In genomic region chr3:155409867-155410266, GRCm38 (mm10) we compare ENCODE assay signal across 24 mouse cellular contexts.
A peak's percentile ranks its signal among the peaks of the same experiment; 100 is the strongest.
DNase-seq lines count a peak whose midpoint lies in the region; ATAC-seq and TF ChIP-seq lines count a peak whose summit lies in the region.
"Had no signal": no experiment of that assay in that cellular context is flagged by ENCODE, and none has a peak within 500 bp of the region (broad histone marks: within the 10 kb centered on the region; RNA-seq: fewer than 3 reads in every experiment).

No protein-coding gene starts in this region.

- intact Hi-C loops in left cerebral cortex, postnatal 4 days (cut with DNase I): no loop called here

- 0 out of 2 replicates have a peak, but pooled peaks have one; percentile 13 for ATAC-seq in intestine, embryonic 16.5 days
- ATAC-seq in intestine, postnatal 0 days: no peak
- ATAC-seq in forebrain, embryonic 15.5 days (replicated peaks): peak; percentile 53; the same call in 1 of the 2 replicates
- ATAC-seq in midbrain, embryonic 11.5 days (ENCODE audit: low FRiP score): peak; percentile 56; the same call in 1 of the 2 replicates
- ATAC-seq in liver, embryonic 11.5 days (replicated peaks; ENCODE audit: low FRiP score): no peak
- ATAC-seq: activated CD4-positive, CD25-positive, alpha-beta regulatory T cell, adult 4 months had no signal

- TF ChIP-seq CTCF in intestine, postnatal 0 days (IDR thresholded peaks at IDR 0.05; ENCODE audit: low read depth): no peak

- H3K36me3 ChIP-seq in intestine, embryonic 16.5 days (ENCODE audit: control insufficient read depth, insufficient read depth, low read length): no peaks in the 10 kb centered on the region
- no peaks in the 10 kb centered on the region for H3K36me3 ChIP-seq in intestine, postnatal 0 days (ENCODE audit: control insufficient read depth, insufficient read depth)
- H3K36me3 ChIP-seq in forebrain, embryonic 15.5 days: no peaks in the 10 kb centered on the region
- no peaks in the 10 kb centered on the region for H3K36me3 ChIP-seq in midbrain, embryonic 11.5 days (ENCODE audit: control insufficient read depth, insufficient read depth, low read length)
- no peaks in the 10 kb centered on the region for H3K36me3 ChIP-seq in liver, embryonic 11.5 days (ENCODE audit: control insufficient read depth, insufficient read depth, low read length)
- H3K36me3 ChIP-seq: heart, embryonic 13.5 days; limb, embryonic 13.5 days; liver, embryonic 13.5 days had no signal

- H3K9me3 ChIP-seq in intestine, embryonic 16.5 days (ENCODE audit: control insufficient read depth, low read length): no peaks in the 10 kb centered on the region
- no peaks in the 10 kb centered on the region for H3K9me3 ChIP-seq in intestine, postnatal 0 days (ENCODE audit: control insufficient read depth)
- no peaks in the 10 kb centered on the region for H3K9me3 ChIP-seq in forebrain, embryonic 15.5 days
- H3K9me3 ChIP-seq in midbrain, embryonic 11.5 days (ENCODE audit: control insufficient read depth, low read length): no peaks in the 10 kb centered on the region
- H3K9me3 ChIP-seq in liver, embryonic 11.5 days (ENCODE audit: control insufficient read depth, low read length): no peaks in the 10 kb centered on the region
- H3K9me3 ChIP-seq: heart, embryonic 13.5 days; limb, embryonic 13.5 days; liver, embryonic 13.5 days had no signal

- no peaks in the 10 kb centered on the region for H3K27me3 ChIP-seq in intestine, embryonic 16.5 days (replicated peaks; ENCODE audit: control insufficient read depth, insufficient read depth, low read length)
- H3K27me3 ChIP-seq in intestine, postnatal 0 days (replicated peaks; ENCODE audit: control insufficient read depth, insufficient read depth, low read length): no peaks in the 10 kb centered on the region
- H3K27me3 ChIP-seq in forebrain, embryonic 15.5 days: no peaks in the 10 kb centered on the region
- no peaks in the 10 kb centered on the region for H3K27me3 ChIP-seq in midbrain, embryonic 11.5 days (ENCODE audit: control insufficient read depth, insufficient read depth, low read length)
- H3K27me3 ChIP-seq in liver, embryonic 11.5 days (replicated peaks; ENCODE audit: control insufficient read depth, insufficient read depth, low read length): no peaks in the 10 kb centered on the region
- H3K27me3 ChIP-seq: heart, embryonic 13.5 days; limb, embryonic 13.5 days; liver, embryonic 13.5 days had no signal

- 63% methylated on average over 2 of the region's 2 CpGs for WGBS in intestine, embryonic 16.5 days
- 68% methylated on average over 2 of the region's 2 CpGs for WGBS in intestine, postnatal 0 days
- 80% methylated on average over 2 of the region's 2 CpGs for WGBS in forebrain, embryonic 15.5 days
- WGBS in midbrain, embryonic 11.5 days: 68% methylated on average over 2 of the region's 2 CpGs
- WGBS in liver, embryonic 11.5 days: 73% methylated on average over 2 of the region's 2 CpGs

- no peak overlapping the region for H3K27ac ChIP-seq in intestine, embryonic 16.5 days (ENCODE audit: low read length)
- no peak overlapping the region for H3K27ac ChIP-seq in intestine, postnatal 0 days (ENCODE audit: low read depth, low read length)
- no peak overlapping the region for H3K27ac ChIP-seq in forebrain, embryonic 15.5 days (replicated peaks)
- no peak overlapping the region for H3K27ac ChIP-seq in midbrain, embryonic 11.5 days (ENCODE audit: low read depth, low read length)
- H3K27ac ChIP-seq in liver, embryonic 11.5 days (ENCODE audit: low read depth, low read length): no peak overlapping the region
- H3K27ac ChIP-seq: heart, adult 2 months; heart, embryonic 13.5 days; kidney, postnatal 0 days; limb, embryonic 13.5 days; liver, embryonic 13.5 days; stomach, postnatal 0 days had no signal

- H3K4me2 ChIP-seq in intestine, embryonic 16.5 days (ENCODE audit: low read depth, low read length): no peak overlapping the region
- no peak overlapping the region for H3K4me2 ChIP-seq in intestine, postnatal 0 days (replicated peaks; ENCODE audit: low read depth)
- no peak overlapping the region for H3K4me2 ChIP-seq in forebrain, embryonic 15.5 days (replicated peaks)
- no peak overlapping the region for H3K4me2 ChIP-seq in midbrain, embryonic 11.5 days
- H3K4me2 ChIP-seq in liver, embryonic 11.5 days: no peak overlapping the region
- H3K4me2 ChIP-seq: heart, embryonic 13.5 days; limb, embryonic 13.5 days; liver, embryonic 13.5 days had no signal

- H3K4me3 ChIP-seq in intestine, embryonic 16.5 days (ENCODE audit: low read length): no peak overlapping the region
- no peak overlapping the region for H3K4me3 ChIP-seq in intestine, postnatal 0 days (ENCODE audit: low read depth, low read length)
- no peak overlapping the region for H3K4me3 ChIP-seq in forebrain, embryonic 15.5 days
- H3K4me3 ChIP-seq in midbrain, embryonic 11.5 days (ENCODE audit: low read depth, low read length): no peak overlapping the region
- no peak overlapping the region for H3K4me3 ChIP-seq in liver, embryonic 11.5 days (ENCODE audit: low read depth, low read length)
- H3K4me3 ChIP-seq: heart, adult 2 months; heart, embryonic 13.5 days; limb, embryonic 13.5 days; liver, embryonic 13.5 days had no signal

- DNase-seq in midbrain, embryonic 11.5 days (ENCODE audit: low spot score, missing footprints): no peak
- no peak for DNase-seq in left cerebral cortex, postnatal 4 days
- no peak for DNase-seq in layer of hippocampus, adult 9-11 months
- no peak for DNase-seq in liver, embryonic 11.5 days (ENCODE audit: low spot score)
- DNase-seq: adrenal gland, adult 8-10 months; cerebellum, adult 18-20 months; cerebellum, postnatal 25 days; embryo, embryonic 11 days; gastrocnemius, postnatal 25 days; heart, adult 2 months; kidney, adult 18-20 months; liver, embryonic 13.5 days; lung, adult 2 months; lung, postnatal 14 days; thymus, adult 2 months; thymus, postnatal 4 days had no signal

- H3K4me1 ChIP-seq in intestine, embryonic 16.5 days (ENCODE audit: control insufficient read depth, insufficient read depth, low read length): no peaks in the 10 kb centered on the region
- H3K4me1 ChIP-seq in intestine, postnatal 0 days (replicated peaks; ENCODE audit: control insufficient read depth, insufficient read depth, low read length): no peaks in the 10 kb centered on the region
- H3K4me1 ChIP-seq in forebrain, embryonic 15.5 days: peaks cover 9% of the 10 kb centered on the region; the same call in 1 of the 2 replicates
- peaks cover 6% of the 10 kb centered on the region for H3K4me1 ChIP-seq in midbrain, embryonic 11.5 days (ENCODE audit: control insufficient read depth, insufficient read depth, low read length)
- no peaks in the 10 kb centered on the region for H3K4me1 ChIP-seq in liver, embryonic 11.5 days (replicated peaks; ENCODE audit: control insufficient read depth, insufficient read depth, low read length)
- H3K4me1 ChIP-seq: heart, embryonic 13.5 days; liver, embryonic 13.5 days had no signal

- H3K9ac ChIP-seq in intestine, embryonic 16.5 days (ENCODE audit: low read depth, low read length): no peak overlapping the region
- no peak overlapping the region for H3K9ac ChIP-seq in intestine, postnatal 0 days (ENCODE audit: low read depth, low read length)
- H3K9ac ChIP-seq in forebrain, embryonic 15.5 days (replicated peaks): no peak overlapping the region
- no peak overlapping the region for H3K9ac ChIP-seq in midbrain, embryonic 11.5 days (ENCODE audit: low read length)
- H3K9ac ChIP-seq in liver, embryonic 11.5 days (ENCODE audit: low read depth, low read length): no peak overlapping the region
- H3K9ac ChIP-seq: heart, embryonic 13.5 days; limb, embryonic 13.5 days; liver, embryonic 13.5 days had no signal

Comparison
In these comparisons a context has a peak if more than half of its experiments do, and no peak if none do; other contexts are left out.
1. ATAC-seq: peak in intestine, embryonic 16.5 days (single experiment), forebrain, embryonic 15.5 days (single experiment) and midbrain, embryonic 11.5 days (single experiment); none in intestine, postnatal 0 days (single experiment) and liver, embryonic 11.5 days (single experiment).